Mouse (Mus musculus): ENCODE measurements at regions not wholly inside any gene's neighbourhood (a gene's known extent, or its start where the extent isn't known, plus 50 kb on each side); places are given as distances from the start of the nearest gene placed in this dataset.

DNA sequence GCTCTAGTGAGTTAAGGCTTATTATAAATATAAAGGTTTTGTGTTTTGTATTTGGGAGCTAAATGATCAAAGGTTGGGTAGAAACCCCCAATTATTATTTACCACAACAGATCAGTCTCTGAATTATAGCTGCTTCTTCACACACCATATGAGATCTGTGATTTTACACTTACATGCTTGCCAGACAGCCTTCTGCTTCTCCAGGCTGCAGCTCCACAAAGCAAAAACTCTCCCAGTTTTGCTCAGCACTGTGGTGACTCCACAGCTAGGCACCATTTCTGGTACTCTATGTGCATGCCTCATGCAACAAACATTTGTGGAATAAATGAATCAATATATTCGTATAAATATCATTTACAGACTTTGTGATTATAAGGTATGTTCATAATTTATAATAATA lies 199.4 kb upstream of the Gm10306 start:
- Histone ChIP-seq H3K4me2 (ENCODE audit: low read depth) (no peak overlapping the region), H3K9ac (ENCODE audit: low read length) (no peak overlapping the region), H3K9me3 (ENCODE audit: control insufficient read depth, low read length) (no peaks in the 10 kb centered on the region), H3K27me3 (ENCODE audit: control insufficient read depth, insufficient read depth, low read length) (no peaks in the 10 kb centered on the region), H3K4me3 (ENCODE audit: low read depth, low read length) (no peak overlapping the region), H3K36me3 (ENCODE audit: control insufficient read depth, insufficient read depth, low read length) (no peaks in the 10 kb centered on the region), H3K4me1 (ENCODE audit: control insufficient read depth, insufficient read depth, low read length) (peaks cover 5% of the 10 kb centered on the region; the same call in 1 of the 2 replicates), H3K27ac (ENCODE audit: low read depth, low read length) (no peak overlapping the region)
- DNase-seq (ENCODE audit: low spot score) = no peak
- no peak for ATAC-seq (ENCODE audit: insufficient read depth, low FRiP score, low TSS enrichment)
- 73% methylated on average over 1 of the region's 1 CpGs for WGBS

DNA sequence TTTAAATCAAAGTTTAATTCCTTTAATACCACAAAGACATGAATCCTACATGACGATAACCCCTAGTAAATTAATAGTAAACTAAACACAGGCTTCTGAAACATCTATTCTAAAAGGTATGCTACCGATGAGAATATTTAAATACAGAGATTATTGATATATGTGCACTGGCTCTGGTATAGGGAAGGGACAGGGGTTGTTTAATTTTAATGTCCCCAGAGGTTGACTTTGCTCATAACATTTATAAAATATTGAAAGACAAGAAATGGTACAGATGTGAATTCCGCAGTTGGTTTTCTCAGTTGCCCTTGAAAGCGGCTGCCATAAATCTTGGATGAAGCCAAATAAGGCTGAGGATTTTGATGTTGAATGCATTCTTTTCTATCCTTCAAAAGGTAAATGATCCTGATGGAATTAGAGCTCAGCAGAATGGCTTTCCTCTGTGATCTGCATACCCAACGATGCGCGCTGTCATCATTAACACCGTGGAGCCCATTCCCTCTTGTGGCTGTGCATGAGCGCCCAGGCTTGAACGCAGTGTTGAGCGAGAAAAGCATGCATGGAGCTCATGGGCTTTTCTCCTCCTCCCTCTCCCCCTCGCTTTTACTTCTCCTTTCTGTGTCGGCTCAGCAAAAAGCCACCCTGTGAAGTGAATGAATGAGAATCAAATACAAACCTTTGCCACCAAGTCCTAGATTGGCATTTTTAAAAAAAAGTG lies 195.4 kb upstream of the Gm10306 start:
- no peaks in the 10 kb centered on the region for H3K36me3 ChIP-seq (ENCODE audit: control insufficient read depth, insufficient read depth, low read length)
- peak overlapping the region; percentile 27; the same call in 1 of the 2 replicates for H3K27ac ChIP-seq (ENCODE audit: low read depth, low read length)
- peak; percentile 87 for ATAC-seq (ENCODE audit: insufficient read depth, low FRiP score, low TSS enrichment)
- H3K9ac ChIP-seq (ENCODE audit: low read length) = no peak overlapping the region
- H3K27me3 ChIP-seq (ENCODE audit: control insufficient read depth, insufficient read depth, low read length) = no peaks in the 10 kb centered on the region
- peaks cover 6% of the 10 kb centered on the region for H3K4me1 ChIP-seq (ENCODE audit: control insufficient read depth, insufficient read depth, low read length)
- no peak overlapping the region for H3K4me2 ChIP-seq (ENCODE audit: low read depth)
- H3K9me3 ChIP-seq (ENCODE audit: control insufficient read depth, low read length) = no peaks in the 10 kb centered on the region
- no peak overlapping the region for H3K4me3 ChIP-seq (ENCODE audit: low read depth, low read length)
- WGBS = 41% methylated on average over 13 of the region's 13 CpGs
- peak; percentile 30 for DNase-seq (ENCODE audit: low spot score)

- no peaks in the 10 kb centered on the region for H3K27me3 ChIP-seq (ENCODE audit: control insufficient read depth, insufficient read depth, low read length)
- ATAC-seq (ENCODE audit: insufficient read depth, low FRiP score, low TSS enrichment) = peak; percentile 46; the same call in 1 of the 2 replicates
- no peak overlapping the region for H3K9ac ChIP-seq (ENCODE audit: low read length)
- no peak overlapping the region for H3K4me3 ChIP-seq (ENCODE audit: low read depth, low read length)
- peak overlapping the region; percentile 14; the same call in 1 of the 2 replicates for H3K4me2 ChIP-seq (ENCODE audit: low read depth)
- no peak for DNase-seq (ENCODE audit: low spot score)
- no peaks in the 10 kb centered on the region for H3K9me3 ChIP-seq (ENCODE audit: control insufficient read depth, low read length)
- peaks cover 9% of the 10 kb centered on the region for H3K4me1 ChIP-seq (ENCODE audit: control insufficient read depth, insufficient read depth, low read length)
- WGBS = 35% methylated on average over 12 of the region's 12 CpGs
- no peaks in the 10 kb centered on the region for H3K36me3 ChIP-seq (ENCODE audit: control insufficient read depth, insufficient read depth, low read length)
- peak overlapping the region; percentile 27; the same call in 1 of the 2 replicates for H3K27ac ChIP-seq (ENCODE audit: low read depth, low read length)
These were observed 194.7 kb upstream of the Gm10306 start for GRCm38 (mm10) chr4:94361528-94362217.

GRCm38 (mm10) chr4:94365375-94365774 lies 191.0 kb upstream of the Gm10306 start:
- Histone ChIP-seq H3K4me2 (ENCODE audit: low read depth) (no peak overlapping the region), H3K36me3 (ENCODE audit: control insufficient read depth, insufficient read depth, low read length) (no peaks in the 10 kb centered on the region), H3K9me3 (ENCODE audit: control insufficient read depth, low read length) (no peaks in the 10 kb centered on the region), H3K4me3 (ENCODE audit: low read depth, low read length) (no peak overlapping the region), H3K27ac (ENCODE audit: low read depth, low read length) (no peak overlapping the region), H3K4me1 (ENCODE audit: control insufficient read depth, insufficient read depth, low read length) (peaks cover 9% of the 10 kb centered on the region), H3K27me3 (ENCODE audit: control insufficient read depth, insufficient read depth, low read length) (no peaks in the 10 kb centered on the region), H3K9ac (ENCODE audit: low read length) (no peak overlapping the region)
- DNase-seq (ENCODE audit: low spot score) = no peak
- no peak for ATAC-seq (ENCODE audit: insufficient read depth, low FRiP score, low TSS enrichment)
- 31% methylated on average over 4 of the region's 4 CpGs for WGBS

GRCm38 (mm10) chr4:94367174-94367573 lies 189.2 kb upstream of the Gm10306 start:
- Histone ChIP-seq H3K36me3 (ENCODE audit: control insufficient read depth, insufficient read depth, low read length) (no peaks in the 10 kb centered on the region), H3K4me2 (ENCODE audit: low read depth) (no peak overlapping the region), H3K4me3 (ENCODE audit: low read depth, low read length) (no peak overlapping the region), H3K4me1 (ENCODE audit: control insufficient read depth, insufficient read depth, low read length) (peaks cover 7% of the 10 kb centered on the region; the same call in 1 of the 2 replicates), H3K9me3 (ENCODE audit: control insufficient read depth, low read length) (no peaks in the 10 kb centered on the region), H3K27me3 (ENCODE audit: control insufficient read depth, insufficient read depth, low read length) (no peaks in the 10 kb centered on the region), H3K9ac (ENCODE audit: low read length) (no peak overlapping the region), H3K27ac (ENCODE audit: low read depth, low read length) (no peak overlapping the region)
- DNase-seq (ENCODE audit: low spot score) (no peak), ATAC-seq (ENCODE audit: insufficient read depth, low FRiP score, low TSS enrichment) (no peak)
- 87% methylated on average over 3 of the region's 3 CpGs for WGBS

- H3K4me3 ChIP-seq (ENCODE audit: low read depth, low read length) = no peak overlapping the region
- H3K4me2 ChIP-seq (ENCODE audit: low read depth) = no peak overlapping the region
- DNase-seq (ENCODE audit: low spot score) = no peak
- no peaks in the 10 kb centered on the region for H3K9me3 ChIP-seq (ENCODE audit: control insufficient read depth, low read length)
- no peaks in the 10 kb centered on the region for H3K27me3 ChIP-seq (ENCODE audit: control insufficient read depth, insufficient read depth, low read length)
- 0 out of 2 replicates have a peak, but pooled peaks have one; percentile 10 for ATAC-seq (ENCODE audit: insufficient read depth, low FRiP score, low TSS enrichment)
- no peak overlapping the region for H3K27ac ChIP-seq (ENCODE audit: low read depth, low read length)
- no peak overlapping the region for H3K9ac ChIP-seq (ENCODE audit: low read length)
- peaks cover 6% of the 10 kb centered on the region; the same call in 1 of the 2 replicates for H3K4me1 ChIP-seq (ENCODE audit: control insufficient read depth, insufficient read depth, low read length)
- 21% methylated on average over 6 of the region's 6 CpGs for WGBS
- no peaks in the 10 kb centered on the region for H3K36me3 ChIP-seq (ENCODE audit: control insufficient read depth, insufficient read depth, low read length)
These were observed 185.4 kb upstream of the Gm10306 start for GRCm38 (mm10) chr4:94370981-94371380.

- Histone ChIP-seq H3K4me2 (ENCODE audit: low read depth) (no peak overlapping the region), H3K27me3 (ENCODE audit: control insufficient read depth, insufficient read depth, low read length) (no peaks in the 10 kb centered on the region), H3K27ac (ENCODE audit: low read depth, low read length) (no peak overlapping the region), H3K9ac (ENCODE audit: low read length) (no peak overlapping the region), H3K36me3 (ENCODE audit: control insufficient read depth, insufficient read depth, low read length) (no peaks in the 10 kb centered on the region), H3K4me1 (ENCODE audit: control insufficient read depth, insufficient read depth, low read length) (no peaks in the 10 kb centered on the region), H3K4me3 (ENCODE audit: low read depth, low read length) (no peak overlapping the region), H3K9me3 (ENCODE audit: control insufficient read depth, low read length) (no peaks in the 10 kb centered on the region)
- 100% methylated on average over 1 of the region's 1 CpGs for WGBS
- DNase-seq (ENCODE audit: low spot score) (no peak), ATAC-seq (ENCODE audit: insufficient read depth, low FRiP score, low TSS enrichment) (no peak)
These were observed 180.1 kb upstream of the Gm10306 start for GRCm38 (mm10) chr4:94376256-94376655.

DNA sequence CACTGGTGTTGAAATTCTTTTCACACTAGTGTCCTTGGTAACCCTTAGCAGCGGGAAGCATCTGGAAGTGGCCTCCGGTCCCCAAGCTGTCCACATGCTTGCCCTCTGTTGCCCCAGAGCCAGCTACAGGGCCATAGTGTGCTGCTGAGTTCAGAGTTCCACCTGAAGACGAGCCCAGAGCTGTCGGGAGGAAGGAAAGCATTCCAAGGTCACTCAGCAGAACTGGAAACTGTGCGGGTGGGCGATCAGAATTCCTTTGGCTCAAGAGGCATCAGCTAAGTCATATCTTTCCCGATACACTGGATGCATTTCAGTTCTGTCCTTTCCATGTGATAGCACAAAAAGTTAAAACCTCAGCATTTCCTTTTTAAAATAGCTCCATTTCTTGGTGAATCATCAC lies 170.6 kb upstream of the Gm10306 start:
- no peak for DNase-seq (ENCODE audit: low spot score)
- Histone ChIP-seq H3K27ac (ENCODE audit: low read depth, low read length) (no peak overlapping the region), H3K9me3 (ENCODE audit: control insufficient read depth, low read length) (no peaks in the 10 kb centered on the region), H3K36me3 (ENCODE audit: control insufficient read depth, insufficient read depth, low read length) (no peaks in the 10 kb centered on the region), H3K27me3 (ENCODE audit: control insufficient read depth, insufficient read depth, low read length) (no peaks in the 10 kb centered on the region), H3K9ac (ENCODE audit: low read length) (no peak overlapping the region), H3K4me1 (ENCODE audit: control insufficient read depth, insufficient read depth, low read length) (no peaks in the 10 kb centered on the region), H3K4me3 (ENCODE audit: low read depth, low read length) (no peak overlapping the region), H3K4me2 (ENCODE audit: low read depth) (no peak overlapping the region)
- no peak for ATAC-seq (ENCODE audit: insufficient read depth, low FRiP score, low TSS enrichment)
- 66% methylated on average over 7 of the region's 7 CpGs for WGBS

DNA sequence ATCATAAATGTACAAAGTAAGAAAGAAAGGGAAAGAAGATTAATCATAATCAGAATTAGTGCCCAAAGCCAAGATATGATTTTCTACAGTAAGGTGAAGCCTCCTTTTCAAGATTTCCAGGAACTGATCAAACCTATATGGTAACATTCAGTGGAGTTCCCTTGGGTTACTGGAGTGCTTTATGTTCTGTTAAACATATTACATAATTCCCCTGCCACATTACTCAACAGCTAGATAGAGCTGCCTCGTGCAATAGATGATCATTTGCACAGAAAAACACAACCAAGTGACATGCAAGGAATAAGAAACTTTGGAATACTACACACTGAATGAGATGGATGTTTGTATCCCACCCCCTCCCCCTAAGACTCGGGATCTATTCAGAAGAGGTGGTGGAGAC lies 168.0 kb upstream of the Gm10306 start:
- Histone ChIP-seq H3K36me3 (ENCODE audit: control insufficient read depth, insufficient read depth, low read length) (no peaks in the 10 kb centered on the region), H3K27ac (ENCODE audit: low read depth, low read length) (no peak overlapping the region), H3K4me1 (ENCODE audit: control insufficient read depth, insufficient read depth, low read length) (no peaks in the 10 kb centered on the region), H3K4me3 (ENCODE audit: low read depth, low read length) (no peak overlapping the region), H3K4me2 (ENCODE audit: low read depth) (no peak overlapping the region), H3K9ac (ENCODE audit: low read length) (no peak overlapping the region), H3K27me3 (ENCODE audit: control insufficient read depth, insufficient read depth, low read length) (no peaks in the 10 kb centered on the region), H3K9me3 (ENCODE audit: control insufficient read depth, low read length) (no peaks in the 10 kb centered on the region)
- DNase-seq (ENCODE audit: low spot score) (no peak), ATAC-seq (ENCODE audit: insufficient read depth, low FRiP score, low TSS enrichment) (no peak)
- WGBS = 70% methylated on average over 2 of the region's 2 CpGs
